Mouse (Mus musculus) neural tube, embryonic 11.5 days (tissue): Measurements from ENCODE around the gene Izumo1. TPM values are rescaled to one million over a fixed set of nuclear protein-coding genes. Genes with fewer than 3 reads are reported as not detected.
"Not testable (repeated sequence)": the region's sequence is repeated elsewhere in the genome, so short reads cannot be mapped to it uniquely, and the experiment has no call there.

Experiments used
- ATAC-seq: fragments of 200-750 bp; cut with Nextera tagmentation; 2 replicates; pipeline ENCODE4 v1.8.0; 2017; ENCODE audit warnings: moderate number of reproducible peaks, mild to moderate bottlenecking, moderate TSS enrichment, moderate library complexity; ENCODE audit not compliant: insufficient read depth, low FRiP score, low TSS enrichment
- DNase-seq: peaks from one replicate; pipeline ENCODE4 v3.0.0-alpha.2; 2015; ENCODE audit warnings: low spot score
- H3K27ac ChIP-seq: fragments of 300-500 bp; sonication (generic); 2 replicates; pipeline ENCODE4 v1.5.1; 2014; ENCODE audit warnings: low read depth, mild to moderate bottlenecking, low read length
- H3K27me3 ChIP-seq: fragments of 300-500 bp; sonication (generic); 2 replicates; pipeline ENCODE4 v1.6.1; 2014; ENCODE audit warnings: mild to moderate bottlenecking, low read length, mixed read lengths; ENCODE audit not compliant: control insufficient read depth, insufficient read depth
- H3K36me3 ChIP-seq: fragments of 300-500 bp; sonication (generic); 2 replicates; pipeline ENCODE4 v1.6.1; 2014; ENCODE audit warnings: mild to moderate bottlenecking, low read length, moderate library complexity, mixed read lengths; ENCODE audit not compliant: control insufficient read depth, insufficient read depth
- H3K4me1 ChIP-seq: fragments of 300-500 bp; sonication (generic); 2 replicates; pipeline ENCODE4 v1.6.1; 2014; ENCODE audit warnings: low read length, mixed read lengths; ENCODE audit not compliant: control insufficient read depth, insufficient read depth
- H3K4me2 ChIP-seq: fragments of 300-500 bp; sonication (generic); 2 replicates; pipeline ENCODE4 v1.6.1; 2014; ENCODE audit warnings: low read depth, mild to moderate bottlenecking, moderate library complexity
- H3K4me3 ChIP-seq: fragments of 300-500 bp; sonication (generic); 2 replicates; pipeline ENCODE4 v1.5.1; 2014; ENCODE audit warnings: low read depth, low read length
- H3K9ac ChIP-seq: fragments of 300-500 bp; sonication (generic); 2 replicates; pipeline ENCODE4 v1.6.1; 2014; ENCODE audit warnings: mild to moderate bottlenecking, low read length
- H3K9me3 ChIP-seq: fragments of 300-500 bp; sonication (generic); 2 replicates; pipeline ENCODE4 v1.6.1; 2016; ENCODE audit warnings: low read length; ENCODE audit not compliant: control insufficient read depth
- WGBS: fragments of 180-500 bp; shearing (Covaris S2); extraction: QIAGEN DNeasy Blood & Tissue Kit; methylation state at CpG from one replicate; pipeline ENCODE4 v1.1.7; 2014; 5-methylcytosine and 5-hydroxymethylcytosine counted together
- polyA plus RNA-seq: library from polyadenylated mRNA; unstranded; fragments of >200 nt; fragmentation: Nextera tagmentation; extraction: Ambion mirVana; gene quantifications from 2 replicates; pipeline ENCODE4 v1.2.1, GENCODE M21; 2014

Izumo1 gene
- polyA plus RNA-seq, 1 experiment from 2014 or later, result not detected

GRCm38 (mm10) chr7:45643441-45644178, 22.0 kb downstream of the Izumo1 start:
- Histone ChIP-seq H3K27ac (peak overlapping the region; percentile 86), H3K36me3 (no peaks in the 10 kb centered on the region), H3K9me3 (no peaks in the 10 kb centered on the region), H3K27me3 (no peaks in the 10 kb centered on the region), H3K9ac (peak overlapping the region; percentile 78), H3K4me2 (peak overlapping the region; percentile 74), H3K4me1 (peaks cover 16% of the 10 kb centered on the region), H3K4me3 (peak overlapping the region; percentile 42)
- 2% methylated on average over 28 of the region's 28 CpGs for WGBS
- ATAC-seq, result peak; percentile 91
- DNase-seq, result peak; percentile 98

GRCm38 (mm10) chr7:45644183-45644582, 22.6 kb downstream of the Izumo1 start:
- WGBS, result 5% methylated on average over 18 of the region's 18 CpGs
- peak; percentile 71 for DNase-seq
- H3K27me3 ChIP-seq, result no peaks in the 10 kb centered on the region
- H3K9ac ChIP-seq, result peak overlapping the region; percentile 53
- H3K9me3 ChIP-seq, result no peaks in the 10 kb centered on the region
- peak overlapping the region; percentile 73 for H3K4me2 ChIP-seq
- no peaks in the 10 kb centered on the region for H3K36me3 ChIP-seq
- H3K4me3 ChIP-seq, result peak overlapping the region; percentile 33
- peak overlapping the region; percentile 79 for H3K27ac ChIP-seq
- H3K4me1 ChIP-seq, result peaks cover 16% of the 10 kb centered on the region
- peak; percentile 35; the same call in 1 of the 2 replicates for ATAC-seq

GRCm38 (mm10) chr7:45644872-45645590, 23.4 kb downstream of the Izumo1 start:
- no peak for ATAC-seq
- DNase-seq, result no peak
- Histone ChIP-seq H3K27me3 (no peaks in the 10 kb centered on the region), H3K9me3 (no peaks in the 10 kb centered on the region), H3K27ac (peak overlapping the region; percentile 79; the same call in 1 of the 2 replicates), H3K36me3 (no peaks in the 10 kb centered on the region), H3K9ac (peak overlapping the region; percentile 53; the same call in 1 of the 2 replicates), H3K4me2 (peak overlapping the region; percentile 73), H3K4me3 (peak overlapping the region; percentile 33; the same call in 1 of the 2 replicates), H3K4me1 (peaks cover 16% of the 10 kb centered on the region)
- WGBS, result 67% methylated on average over 6 of the region's 6 CpGs

GRCm38 (mm10) chr7:45645591-45645971, 24.0 kb downstream of the Izumo1 start:
- WGBS, result 77% methylated on average over 7 of the region's 7 CpGs
- H3K4me1 ChIP-seq, result peaks cover 16% of the 10 kb centered on the region

GRCm38 (mm10) chr7:45646671-45647070, 25.1 kb downstream of the Izumo1 start:
- Histone ChIP-seq H3K4me1 (peaks cover 16% of the 10 kb centered on the region), H3K27me3 (no peaks in the 10 kb centered on the region), H3K9me3 (no peaks in the 10 kb centered on the region), H3K4me3 (no peak overlapping the region), H3K27ac (no peak overlapping the region), H3K36me3 (no peaks in the 10 kb centered on the region), H3K9ac (peak overlapping the region; percentile 22; the same call in 1 of the 2 replicates), H3K4me2 (no peak overlapping the region)
- 87% methylated on average over 4 of the region's 4 CpGs for WGBS
- ATAC-seq, result no peak
- DNase-seq, result no peak

More at GRCm38 (mm10) chr7:45645591-45645971, 24.0 kb downstream of the Izumo1 start:
- Histone ChIP-seq H3K4me3 (no peak overlapping the region), H3K4me2 (no peak overlapping the region), H3K27ac (no peak overlapping the region), H3K9me3 (no peaks in the 10 kb centered on the region), H3K9ac (no peak overlapping the region), H3K36me3 (no peaks in the 10 kb centered on the region), H3K27me3 (no peaks in the 10 kb centered on the region)
- DNase-seq (no peak), ATAC-seq (no peak)

DNA sequence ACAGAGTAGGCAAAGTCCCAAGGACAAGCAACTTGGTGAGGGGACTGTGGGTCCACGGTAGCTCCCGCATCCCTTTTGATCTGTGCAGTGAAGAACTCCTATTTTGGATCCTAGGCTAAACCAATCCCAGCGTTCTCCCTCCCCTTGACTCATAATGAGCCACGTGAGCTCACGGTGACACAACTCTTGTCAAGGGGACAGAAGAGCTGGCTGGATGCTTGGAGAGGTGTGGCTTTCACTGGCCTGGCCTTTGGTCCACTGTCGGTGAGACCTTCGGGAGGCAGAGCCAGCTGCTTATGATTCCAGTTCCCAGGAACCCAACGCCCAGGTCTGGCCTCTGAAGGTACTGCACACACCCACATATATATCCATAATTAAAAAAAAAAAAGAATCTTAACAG, 27.7 kb downstream of the Izumo1 start:
- H3K9ac ChIP-seq, result no peak overlapping the region
- H3K36me3 ChIP-seq, result no peaks in the 10 kb centered on the region
- 81% methylated on average over 8 of the region's 8 CpGs for WGBS
- no peak overlapping the region for H3K27ac ChIP-seq
- no peak for DNase-seq
- H3K4me1 ChIP-seq, result peaks cover 7% of the 10 kb centered on the region
- H3K4me3 ChIP-seq, result no peak overlapping the region
- no peak for ATAC-seq
- H3K27me3 ChIP-seq, result no peaks in the 10 kb centered on the region
- no peaks in the 10 kb centered on the region for H3K9me3 ChIP-seq
- H3K4me2 ChIP-seq, result no peak overlapping the region

DNA sequence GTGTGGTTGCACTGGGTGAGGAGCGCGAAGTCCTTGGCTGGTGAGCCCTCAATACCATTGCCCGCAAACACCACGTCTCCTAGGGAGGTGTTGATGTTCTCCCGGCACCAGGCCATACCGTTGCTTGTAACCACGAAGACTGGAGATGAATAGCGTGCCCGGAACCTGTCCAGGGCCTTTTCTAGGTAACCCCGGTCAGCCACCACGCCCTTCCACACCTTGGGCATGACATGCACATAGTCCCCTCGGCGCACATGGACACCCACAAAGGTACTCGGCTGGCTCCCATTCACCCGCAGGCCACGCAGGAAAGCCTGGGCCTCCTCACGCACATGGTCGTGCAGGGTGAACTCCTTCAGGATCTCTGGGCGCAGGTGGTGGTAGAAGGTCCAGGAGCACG, 28.9 kb downstream of the Izumo1 start:
- not testable (repeated sequence) for H3K9ac ChIP-seq, H3K27ac ChIP-seq, H3K9me3 ChIP-seq, DNase-seq, H3K36me3 ChIP-seq, H3K27me3 ChIP-seq, H3K4me1 ChIP-seq, ATAC-seq, H3K4me3 ChIP-seq, H3K4me2 ChIP-seq
- 96% methylated on average over 18 of the region's 20 CpGs for WGBS

GRCm38 (mm10) chr7:45654424-45655047, 32.9 kb downstream of the Izumo1 start:
- 0 out of 2 replicates have a peak, but pooled peaks cover 2% of the 10 kb centered on the region for H3K4me1 ChIP-seq
- no peak overlapping the region for H3K9ac ChIP-seq
- H3K4me3 ChIP-seq, result no peak overlapping the region
- no peaks in the 10 kb centered on the region for H3K9me3 ChIP-seq
- no peak for ATAC-seq
- DNase-seq, result no peak
- whole genome bisulfite sequencing, result 39% methylated on average over 17 of the region's 17 CpGs
- peak overlapping the region; percentile 7; the same call in 1 of the 2 replicates for H3K4me2 ChIP-seq
- no peak overlapping the region for H3K27ac ChIP-seq
- no peaks in the 10 kb centered on the region for H3K27me3 ChIP-seq
- no peaks in the 10 kb centered on the region for H3K36me3 ChIP-seq
